Mouse (Mus musculus) forebrain, postnatal 0 days (tissue): ENCODE measurements around the gene Usp40. TPM values are rescaled to one million over a fixed set of nuclear protein-coding genes. Genes with fewer than 3 reads are reported as not detected.

Experiments used
- ATAC-seq: fragments of 200-750 bp; cut with Nextera tagmentation; 2 replicates; pipeline ENCODE4 v1.8.0; 2017; ENCODE audit warnings: mild to moderate bottlenecking, moderate library complexity
- DNase-seq: peaks from one replicate; pipeline ENCODE4 v3.0.0-alpha.2; 2015
- H3K27ac ChIP-seq: fragments of 300-500 bp; sonication (generic); 2 replicates; pipeline ENCODE4 v1.5.1; 2014; ENCODE audit warnings: low read depth, mild to moderate bottlenecking, antibody characterized with exemption, low read length, moderate library complexity, mixed read lengths
- H3K27me3 ChIP-seq: fragments of 300-500 bp; sonication (generic); 2 replicates; pipeline ENCODE4 v1.6.1; 2014; ENCODE audit warnings: mild to moderate bottlenecking, low read length, mixed read lengths; ENCODE audit not compliant: insufficient read depth
- H3K36me3 ChIP-seq: fragments of 300-500 bp; sonication (generic); 2 replicates; pipeline ENCODE4 v1.6.1; 2014; ENCODE audit warnings: mild to moderate bottlenecking, moderate library complexity; ENCODE audit not compliant: insufficient read depth
- H3K4me1 ChIP-seq: fragments of 300-500 bp; sonication (generic); 2 replicates; pipeline ENCODE4 v1.6.1; 2014; ENCODE audit warnings: antibody characterized with exemption; ENCODE audit not compliant: insufficient read depth
- H3K4me2 ChIP-seq: fragments of 300-500 bp; sonication (generic); 2 replicates; pipeline ENCODE4 v1.6.1; 2014; ENCODE audit warnings: low read depth, mild to moderate bottlenecking, moderate library complexity
- H3K4me3 ChIP-seq: fragments of 300-500 bp; sonication (generic); 2 replicates; pipeline ENCODE4 v1.5.1; 2014; ENCODE audit warnings: low read depth, low read length, mixed read lengths
- H3K9ac ChIP-seq: fragments of 300-500 bp; sonication (generic); 2 replicates; pipeline ENCODE4 v1.6.1; 2014; ENCODE audit warnings: mild to moderate bottlenecking
- H3K9me3 ChIP-seq: fragments of 300-500 bp; sonication (generic); 2 replicates; pipeline ENCODE4 v1.6.1; 2016; ENCODE audit warnings: low read length
- CTCF ChIP-seq: sonication (generic); IDR thresholded peaks from 2 replicates; pipeline ENCODE4 v1.5.1; 2016; ENCODE audit warnings: antibody characterized with exemption, control low read depth, low read depth
- WGBS: fragments of 180-500 bp; shearing (Covaris S2); extraction: QIAGEN DNeasy Blood & Tissue Kit; methylation state at CpG from one replicate; pipeline ENCODE4 v1.1.7; 2014; 5-methylcytosine and 5-hydroxymethylcytosine counted together
- polyA plus RNA-seq: library from polyadenylated mRNA; unstranded; fragments of >200 nt; fragmentation: Nextera tagmentation; extraction: Ambion mirVana; gene quantifications from 2 replicates; pipeline ENCODE4 v1.2.1, GENCODE M21; 2015
- total RNA-seq: library from RNA; depleted of rRNA; stranded (reverse); fragments of >200 nt; gene quantifications from 2 replicates; pipeline ENCODE4 v1.2.3, GENCODE M21; 2014

The Usp40 gene
- total and polyA plus RNA-seq, 2 experiments from 2014 or later = 8.0 to 19.0 TPM

DNA sequence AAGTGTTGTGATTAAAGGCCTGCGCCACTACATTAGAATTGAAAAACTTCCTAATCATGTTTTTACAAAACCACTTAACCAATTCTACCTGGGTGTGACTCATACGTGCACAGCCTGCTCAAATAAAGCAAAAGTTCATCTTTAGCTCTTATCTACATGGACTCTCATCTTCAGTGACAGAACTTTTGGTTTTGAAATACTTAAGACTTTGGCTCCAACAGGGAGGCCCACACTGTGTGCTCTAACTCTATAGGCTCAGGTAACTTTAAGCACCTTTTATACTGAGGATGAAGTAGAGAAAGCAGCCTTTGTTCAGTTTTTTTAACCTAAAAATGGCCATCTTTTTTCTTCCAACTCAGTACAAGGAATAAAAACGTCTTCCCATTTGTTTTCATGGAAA is 55.3 kb downstream of the Usp40 start:
- ATAC-seq (no peak), DNase-seq (no peak)
- WGBS = 80% methylated on average over 3 of the region's 3 CpGs
- Histone ChIP-seq H3K4me3 (no peak overlapping the region), H3K4me2 (no peak overlapping the region), H3K36me3 (peaks cover 90% of the 10 kb centered on the region), H3K4me1 (no peaks in the 10 kb centered on the region), H3K27me3 (no peaks in the 10 kb centered on the region), H3K9ac (no peak overlapping the region), H3K9me3 (no peaks in the 10 kb centered on the region), H3K27ac (no peak overlapping the region)
- TF ChIP-seq CTCF = no peak

DNA sequence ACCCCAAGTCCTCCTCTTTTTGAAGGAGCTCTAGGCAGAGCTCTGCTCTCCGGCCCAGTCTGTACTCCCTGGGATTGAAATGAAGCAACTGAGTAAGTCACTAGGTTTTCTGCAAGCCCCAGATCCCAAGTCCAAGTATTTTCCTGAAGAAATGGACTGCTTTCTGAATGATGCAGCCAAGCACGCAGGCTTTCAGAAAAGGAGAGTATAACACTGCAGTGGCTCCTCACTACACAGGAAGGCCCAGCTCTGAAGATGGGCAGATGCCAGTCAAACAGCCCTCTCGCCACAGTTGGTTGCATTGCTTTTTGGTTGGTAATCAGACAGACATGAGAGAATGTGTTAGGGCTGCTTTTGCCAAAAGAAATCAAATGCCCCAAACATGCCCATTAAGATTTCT is 56.7 kb downstream of the Usp40 start:
- no peaks in the 10 kb centered on the region for H3K9me3 ChIP-seq
- H3K36me3 ChIP-seq = peaks cover 90% of the 10 kb centered on the region
- no peak overlapping the region for H3K27ac ChIP-seq
- H3K4me2 ChIP-seq = no peak overlapping the region
- TF ChIP-seq CTCF = no peak
- ATAC-seq = no peak
- H3K4me3 ChIP-seq = no peak overlapping the region
- no peaks in the 10 kb centered on the region for H3K4me1 ChIP-seq
- WGBS = 91% methylated on average over 3 of the region's 3 CpGs
- H3K27me3 ChIP-seq = no peaks in the 10 kb centered on the region
- DNase-seq = no peak
- H3K9ac ChIP-seq = no peak overlapping the region

DNA sequence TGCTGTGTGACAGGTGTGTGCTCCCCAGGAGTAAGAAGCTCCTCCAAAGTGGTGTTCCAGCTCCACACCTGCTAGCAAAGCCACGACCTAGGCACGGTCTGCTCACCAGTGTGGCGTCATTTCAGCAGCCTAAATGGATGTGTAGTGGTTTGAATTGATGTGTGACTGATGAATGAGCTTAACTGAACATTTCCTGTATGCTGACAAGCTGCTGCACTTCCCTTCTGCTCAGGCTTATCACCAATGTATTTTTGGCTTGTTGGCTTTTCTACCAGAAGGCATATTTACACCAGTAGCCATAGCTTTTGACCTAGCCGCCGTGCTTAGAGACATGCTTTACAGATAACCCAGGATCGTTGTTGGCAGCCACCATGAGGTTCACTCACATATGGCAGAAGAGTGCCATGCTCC is 60.7 kb downstream of the Usp40 start:
- Histone ChIP-seq H3K4me3 (no peak overlapping the region), H3K36me3 (peaks cover 89% of the 10 kb centered on the region), H3K27me3 (no peaks in the 10 kb centered on the region), H3K27ac (no peak overlapping the region), H3K9me3 (no peaks in the 10 kb centered on the region), H3K4me2 (no peak overlapping the region), H3K9ac (no peak overlapping the region), H3K4me1 (no peaks in the 10 kb centered on the region)
- 91% methylated on average over 6 of the region's 6 CpGs for WGBS
- ATAC-seq (peak; percentile 23), DNase-seq (no peak)
- no peak for TF ChIP-seq CTCF

DNA sequence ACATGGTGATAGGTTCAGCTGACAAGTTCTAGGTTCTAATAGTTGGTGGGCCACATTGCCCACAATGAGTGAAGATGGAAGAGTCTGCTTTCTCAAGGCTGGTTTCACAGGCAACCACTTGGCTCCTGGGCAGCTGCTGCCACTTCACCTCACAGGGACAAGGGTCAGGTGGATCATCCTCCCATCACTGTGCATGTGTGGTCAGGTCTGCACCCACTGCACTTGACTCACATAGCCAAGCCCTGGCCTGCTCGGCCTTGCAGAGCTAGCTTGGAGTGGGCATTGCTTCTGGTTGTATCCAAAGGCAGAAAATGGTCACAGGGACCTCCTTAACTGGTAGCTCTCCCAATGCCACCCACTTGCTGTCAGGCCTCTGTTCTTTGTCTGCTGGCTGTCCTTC is 66.6 kb downstream of the Usp40 start:
- no peak overlapping the region for H3K27ac ChIP-seq
- 89% methylated on average over 1 of the region's 1 CpGs for WGBS
- H3K36me3 ChIP-seq = peaks cover 91% of the 10 kb centered on the region
- DNase-seq (no peak), ATAC-seq (no peak)
- H3K4me3 ChIP-seq = no peak overlapping the region
- H3K9me3 ChIP-seq = no peaks in the 10 kb centered on the region
- H3K4me2 ChIP-seq = no peak overlapping the region
- no peak for TF ChIP-seq CTCF
- H3K4me1 ChIP-seq = no peaks in the 10 kb centered on the region
- no peaks in the 10 kb centered on the region for H3K27me3 ChIP-seq
- no peak overlapping the region for H3K9ac ChIP-seq

DNA sequence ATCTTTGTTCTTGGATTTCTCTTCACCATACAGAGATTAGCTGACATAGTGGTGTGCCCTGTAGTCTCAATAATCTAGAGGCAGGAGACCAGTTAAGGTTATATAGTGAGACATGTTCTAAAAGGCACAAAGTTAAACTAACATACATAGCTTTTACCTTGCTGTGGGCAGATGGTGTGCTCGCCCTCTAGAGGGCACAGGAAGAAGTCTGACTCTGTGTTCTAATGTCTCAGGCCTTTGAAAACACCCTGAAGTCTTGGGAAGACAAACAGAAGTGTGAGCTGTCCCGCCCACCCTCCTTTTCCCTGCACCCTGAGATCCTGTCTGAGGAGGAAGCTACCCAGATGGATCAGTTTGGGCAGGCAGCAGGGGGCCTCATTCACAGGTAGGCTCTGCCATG is 71.8 kb downstream of the Usp40 start:
- no peak overlapping the region for H3K4me2 ChIP-seq
- H3K27me3 ChIP-seq = no peaks in the 10 kb centered on the region
- ATAC-seq (no peak; the same call in 1 of the 2 replicates), DNase-seq (no peak)
- no peak overlapping the region for H3K9ac ChIP-seq
- no peaks in the 10 kb centered on the region for H3K4me1 ChIP-seq
- H3K27ac ChIP-seq = no peak overlapping the region
- no peaks in the 10 kb centered on the region for H3K9me3 ChIP-seq
- peaks cover 52% of the 10 kb centered on the region for H3K36me3 ChIP-seq
- 51% methylated on average over 2 of the region's 2 CpGs for WGBS
- peak; percentile 49; the same call in 1 of the 2 replicates for TF ChIP-seq CTCF
- no peak overlapping the region for H3K4me3 ChIP-seq

DNA sequence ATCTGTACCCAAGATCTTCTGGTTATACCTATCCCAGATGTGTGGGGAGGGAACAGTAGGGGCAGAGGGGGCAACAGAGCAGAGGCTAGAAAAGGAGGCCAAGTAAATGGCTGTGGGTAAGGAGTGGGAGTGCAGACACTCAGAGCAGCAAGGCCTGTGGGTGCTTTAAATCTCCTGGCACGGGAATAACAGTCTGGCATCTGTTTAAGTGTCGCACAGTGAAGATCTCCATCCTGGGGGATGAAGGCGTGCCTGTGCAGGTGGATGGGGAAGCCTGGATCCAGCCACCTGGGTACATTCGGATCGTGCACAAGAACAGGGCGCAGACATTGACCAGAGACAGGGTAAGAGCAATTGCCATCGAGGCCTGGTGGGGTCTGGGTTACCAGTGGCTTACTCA is 72.3 kb downstream of the Usp40 start:
- Histone ChIP-seq H3K9ac (no peak overlapping the region), H3K4me2 (no peak overlapping the region)

DNA sequence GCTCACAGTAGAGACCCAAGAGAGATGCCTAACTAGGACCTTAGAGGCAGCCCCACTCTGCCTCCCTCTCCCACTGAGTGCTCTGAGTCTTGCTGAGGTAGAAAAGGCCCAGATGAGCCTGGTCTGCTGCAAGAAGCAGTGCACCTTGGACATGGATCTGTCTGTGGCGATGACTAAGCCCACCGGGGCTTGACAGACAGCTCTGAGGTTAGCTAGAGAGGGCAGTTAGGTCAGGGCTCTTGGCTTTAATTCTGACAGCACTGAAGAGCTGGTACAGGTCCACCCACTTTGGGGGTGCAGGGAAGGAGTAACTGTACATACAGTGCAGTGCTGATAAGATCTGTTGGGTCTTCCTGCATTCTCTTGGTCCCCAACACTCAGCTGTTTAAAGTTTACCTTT is 72.8 kb downstream of the Usp40 start:
- H3K9me3 ChIP-seq = no peaks in the 10 kb centered on the region
- H3K9ac ChIP-seq = no peak overlapping the region
- no peak overlapping the region for H3K4me3 ChIP-seq
- H3K36me3 ChIP-seq = peaks cover 43% of the 10 kb centered on the region
- no peak for DNase-seq
- TF ChIP-seq CTCF = no peak
- H3K27me3 ChIP-seq = no peaks in the 10 kb centered on the region
- no peaks in the 10 kb centered on the region for H3K4me1 ChIP-seq
- ATAC-seq = no peak
- H3K27ac ChIP-seq = no peak overlapping the region
- 89% methylated on average over 2 of the region's 2 CpGs for WGBS
- no peak overlapping the region for H3K4me2 ChIP-seq

More for the DNA sequence above, 72.3 kb downstream of the Usp40 start:
- Histone ChIP-seq H3K4me1 (no peaks in the 10 kb centered on the region), H3K36me3 (peaks cover 47% of the 10 kb centered on the region), H3K4me3 (no peak overlapping the region), H3K27me3 (no peaks in the 10 kb centered on the region), H3K9me3 (no peaks in the 10 kb centered on the region), H3K27ac (no peak overlapping the region)
- WGBS = 92% methylated on average over 7 of the region's 7 CpGs
- DNase-seq (no peak), ATAC-seq (no peak)
- no peak for TF ChIP-seq CTCF

DNA sequence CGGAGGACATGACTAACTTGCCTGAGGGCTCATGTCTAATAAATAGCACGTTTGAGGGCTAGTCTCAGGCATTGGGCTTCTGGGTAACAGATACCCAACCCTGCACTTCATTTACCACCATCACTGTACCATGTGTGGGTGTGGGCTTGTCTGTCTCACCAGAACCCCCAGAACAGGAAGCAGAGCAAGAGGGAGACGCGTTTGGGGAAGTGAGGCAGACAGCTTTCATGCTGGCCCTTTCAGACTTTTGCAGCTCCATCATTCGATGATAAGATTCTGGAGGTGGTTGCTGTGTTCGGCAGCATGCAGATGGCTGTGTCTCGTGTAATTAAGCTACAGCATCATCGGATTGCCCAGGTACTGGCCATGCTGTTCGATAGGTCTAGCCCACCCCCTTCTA is 73.3 kb downstream of the Usp40 start:
- no peak overlapping the region for H3K9ac ChIP-seq
- no peak for TF ChIP-seq CTCF
- H3K27ac ChIP-seq = no peak overlapping the region
- WGBS = 91% methylated on average over 9 of the region's 9 CpGs
- DNase-seq (no peak), ATAC-seq (no peak)
- peaks cover 43% of the 10 kb centered on the region for H3K36me3 ChIP-seq
- H3K4me3 ChIP-seq = no peak overlapping the region
- no peak overlapping the region for H3K4me2 ChIP-seq
- H3K9me3 ChIP-seq = no peaks in the 10 kb centered on the region
- no peaks in the 10 kb centered on the region for H3K27me3 ChIP-seq
- H3K4me1 ChIP-seq = no peaks in the 10 kb centered on the region
